Mouse (Mus musculus) stomach, postnatal 0 days (tissue): ENCODE results near the gene Ddit4.

Experiments used
- CTCF ChIP-seq: IDR thresholded peaks from 2 replicates; pipeline ENCODE4 v1.5.1; 2016; ENCODE audit warnings: antibody characterized with exemption, low read depth, mild to moderate bottlenecking, moderate library complexity
- EP300 ChIP-seq: optimal IDR thresholded peaks from 2 replicates; pipeline ENCODE3; 2016; ENCODE audit warnings: antibody characterized with exemption

GRCm38 (mm10) chr10:59977715-59978343, 26.2 kb upstream of the Ddit4 start:
- TF ChIP-seq CTCF (no peak), EP300 (no peak)
